7 mouse cellular contexts compared by ENCODE assay signal in the genomic region with DNA sequence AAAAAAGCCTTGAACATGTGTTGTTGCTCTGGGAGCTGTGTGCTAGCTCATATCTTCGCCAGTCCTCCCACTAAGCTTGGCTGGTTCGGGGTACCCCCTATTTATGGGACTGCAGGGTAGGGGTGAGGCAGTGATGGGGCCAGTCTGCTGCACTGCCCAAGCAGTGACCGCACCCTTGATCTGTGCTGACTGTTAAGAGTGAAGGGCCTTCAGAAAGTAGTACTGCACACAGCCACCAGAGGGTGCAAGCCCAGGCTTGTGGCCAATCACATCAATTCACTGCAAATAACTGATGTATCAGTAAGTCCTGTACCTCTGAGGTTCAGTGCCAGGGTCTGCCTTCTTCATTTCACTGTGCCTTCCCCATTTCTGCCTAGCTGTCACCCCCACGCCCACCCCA. TPM values are rescaled to one million over a fixed set of nuclear protein-coding genes. Genes with fewer than 3 reads are reported as not detected.
DNase-seq lines count a peak whose midpoint lies in the region; ATAC-seq lines count a peak whose summit lies in the region.

No protein-coding gene starts in this region.

- peaks cover 9% of the 10 kb centered on the region for H3K4me1 ChIP-seq in forebrain, embryonic 12.5 days
- no peaks in the 10 kb centered on the region for H3K4me1 ChIP-seq in hindbrain, embryonic 11.5 days (replicated peaks; ENCODE audit: control insufficient read depth, insufficient read depth, low read length)

- no peak overlapping the region for H3K4me3 ChIP-seq in forebrain, embryonic 12.5 days (replicated peaks)
- no peak overlapping the region for H3K4me3 ChIP-seq in hindbrain, embryonic 11.5 days (ENCODE audit: low read depth, low read length)

- peak; percentile 50 for DNase-seq in Muller cell, postnatal 12 days (ENCODE audit: inconsistent ontology term)
- peak; percentile 58 for DNase-seq in c-Kit-positive CD71-positive TER-119-negative erythroid progenitor cells, embryonic 14.5 days (ENCODE audit: low read depth)
- peak; percentile 82 for DNase-seq in hindbrain, embryonic 11.5 days (ENCODE audit: low spot score)
- peak; percentile 84 to 85 for DNase-seq in layer of hippocampus, postnatal 10 days (ENCODE audit: low spot score in 2 of 2)
- DNase-seq in lung, postnatal 10 days, result peak; percentile 89
- DNase-seq in right cerebral cortex, postnatal 10 days (ENCODE audit: low spot score in 2 of 2), result peak; percentile 73 to 82

- H3K4me2 ChIP-seq in forebrain, embryonic 12.5 days, result no peak overlapping the region
- no peak overlapping the region for H3K4me2 ChIP-seq in hindbrain, embryonic 11.5 days (replicated peaks; ENCODE audit: low read depth, low read length)

- peaks cover 8% of the 10 kb centered on the region for H3K27me3 ChIP-seq in forebrain, embryonic 12.5 days
- H3K27me3 ChIP-seq in hindbrain, embryonic 11.5 days (ENCODE audit: control insufficient read depth, insufficient read depth, low read length), result no peaks in the 10 kb centered on the region

- peak; percentile 48; the same call in 1 of the 2 replicates for ATAC-seq in forebrain, embryonic 12.5 days (ENCODE audit: low FRiP score)
- ATAC-seq in hindbrain, embryonic 11.5 days (ENCODE audit: low FRiP score), result peak; percentile 62

- H3K9me3 ChIP-seq in forebrain, embryonic 12.5 days, result no peaks in the 10 kb centered on the region
- H3K9me3 ChIP-seq in hindbrain, embryonic 11.5 days (ENCODE audit: control insufficient read depth, low read length), result no peaks in the 10 kb centered on the region

- no peak overlapping the region for H3K27ac ChIP-seq in forebrain, embryonic 12.5 days
- H3K27ac ChIP-seq in hindbrain, embryonic 11.5 days (ENCODE audit: low read depth, low read length), result no peak overlapping the region

- no peak overlapping the region for H3K9ac ChIP-seq in forebrain, embryonic 12.5 days
- no peak overlapping the region for H3K9ac ChIP-seq in hindbrain, embryonic 11.5 days (ENCODE audit: low read depth, low read length)

- H3K36me3 ChIP-seq in forebrain, embryonic 12.5 days (replicated peaks), result peaks cover 17% of the 10 kb centered on the region
- peaks cover 6% of the 10 kb centered on the region; the same call in 1 of the 2 replicates for H3K36me3 ChIP-seq in hindbrain, embryonic 11.5 days (ENCODE audit: control insufficient read depth, insufficient read depth, low read length)

- 27% methylated on average over 4 of the region's 4 CpGs for WGBS in forebrain, embryonic 12.5 days
- 30% methylated on average over 4 of the region's 4 CpGs for WGBS in hindbrain, embryonic 11.5 days

RNA-seq across cellular contexts. Expression of a gene that starts 13.9 kb away (rescaled TPM):
- polyA plus RNA-seq in forebrain, embryonic 12.5 days (2016; fragmentation: Nextera tagmentation; extraction: Ambion mirVana), result 51.5 and 54.4 TPM in 2 replicates
- 57.3 and 69.9 TPM in 2 replicates for polyA plus RNA-seq in hindbrain, embryonic 11.5 days (2014; fragmentation: Nextera tagmentation; extraction: Ambion mirVana)
- 10 to 100 TPM; 11.6 to 13.8 TPM for total RNA-seq in layer of hippocampus, postnatal 10 days (2021)

RNA-seq across cellular contexts. Expression of a gene that starts 20.5 kb away (rescaled TPM):
- 28.2 and 29.2 TPM in 2 replicates for polyA plus RNA-seq in forebrain, embryonic 12.5 days (2016; fragmentation: Nextera tagmentation; extraction: Ambion mirVana)
- 25.6 and 26.8 TPM in 2 replicates for polyA plus RNA-seq in hindbrain, embryonic 11.5 days (2014; fragmentation: Nextera tagmentation; extraction: Ambion mirVana)
- 10 to 100 TPM; 52.1 to 57.5 TPM for total RNA-seq in layer of hippocampus, postnatal 10 days (2021)

RNA-seq across cellular contexts. Expression of a gene that starts 26.2 kb away (rescaled TPM):
- polyA plus RNA-seq in forebrain, embryonic 12.5 days (2016; fragmentation: Nextera tagmentation; extraction: Ambion mirVana), result 5.6 and 6.2 TPM in 2 replicates
- polyA plus RNA-seq in hindbrain, embryonic 11.5 days (2014; fragmentation: Nextera tagmentation; extraction: Ambion mirVana), result 4.2 and 4.7 TPM in 2 replicates
- total RNA-seq in layer of hippocampus, postnatal 10 days (2021), result 10 to 100 TPM; 51.6 to 66.5 TPM

RNA-seq across cellular contexts. Expression of a gene that starts 44.7 kb away (rescaled TPM):
- 70.2 and 74.2 TPM in 2 replicates for polyA plus RNA-seq in forebrain, embryonic 12.5 days (2016; fragmentation: Nextera tagmentation; extraction: Ambion mirVana)
- polyA plus RNA-seq in hindbrain, embryonic 11.5 days (2014; fragmentation: Nextera tagmentation; extraction: Ambion mirVana), result 53.6 and 57.8 TPM in 2 replicates
- 10 to 100 TPM; 55.7 to 66.6 TPM for total RNA-seq in layer of hippocampus, postnatal 10 days (2021)

RNA-seq across cellular contexts. Expression of a gene that starts 58.5 kb away (rescaled TPM):
- polyA plus RNA-seq in forebrain, embryonic 12.5 days (2016; fragmentation: Nextera tagmentation; extraction: Ambion mirVana), result 26.3 and 27.6 TPM in 2 replicates
- polyA plus RNA-seq in hindbrain, embryonic 11.5 days (2014; fragmentation: Nextera tagmentation; extraction: Ambion mirVana), result 17.2 and 21.2 TPM in 2 replicates
- total RNA-seq in layer of hippocampus, postnatal 10 days (2021), result 100 to 1,000 TPM; 129 to 132 TPM
